Mouse (Mus musculus): ENCODE results near the gene Ppp1r1b.

The Ppp1r1b gene

GRCm38 (mm10) chr11:98328371-98329069 is 19.7 kb upstream of the Ppp1r1b start:
- 1% methylated on average over 56 of the region's 56 CpGs for WGBS

- WGBS, result 1% methylated on average over 38 of the region's 38 CpGs
Measured at GRCm38 (mm10) chr11:98329081-98329959, 18.9 kb upstream of the Ppp1r1b start, which contains the start of gene Neurod2. Neurod2 (minus strand) TSS chr11:98329648.

GRCm38 (mm10) chr11:98329960-98330744 is 18.1 kb upstream of the Ppp1r1b start:
- WGBS, result 34% methylated on average over 9 of the region's 9 CpGs

- 76% methylated on average over 2 of the region's 2 CpGs for whole genome bisulfite sequencing
Measured at GRCm38 (mm10) chr11:98330745-98331204, 17.4 kb upstream of the Ppp1r1b start.

- 86% methylated on average over 1 of the region's 1 CpGs for WGBS
Measured at GRCm38 (mm10) chr11:98331401-98331800, 16.8 kb upstream of the Ppp1r1b start.

- 85% methylated on average over 3 of the region's 3 CpGs for WGBS
Measured at GRCm38 (mm10) chr11:98332186-98332585, 16.0 kb upstream of the Ppp1r1b start.

- WGBS, result 48% methylated on average over 4 of the region's 4 CpGs
Measured at GRCm38 (mm10) chr11:98332841-98333240, 15.4 kb upstream of the Ppp1r1b start.

GRCm38 (mm10) chr11:98333263-98333696 is 14.9 kb upstream of the Ppp1r1b start:
- 65% methylated on average over 10 of the region's 10 CpGs for WGBS

- WGBS, result 5% methylated on average over 40 of the region's 41 CpGs
Measured at GRCm38 (mm10) chr11:98333981-98334741, 14.0 kb upstream of the Ppp1r1b start.

GRCm38 (mm10) chr11:98335250-98335649 is 13.0 kb upstream of the Ppp1r1b start:
- 16% methylated on average over 9 of the region's 9 CpGs for WGBS

- WGBS, result 41% methylated on average over 13 of the region's 13 CpGs
Measured at GRCm38 (mm10) chr11:98336245-98337107, 11.7 kb upstream of the Ppp1r1b start.

- WGBS, result under 1% methylated on average over 48 of the region's 57 CpGs
Measured at GRCm38 (mm10) chr11:98338507-98338961, 9.7 kb upstream of the Ppp1r1b start.

- WGBS, result 2% methylated on average over 19 of the region's 19 CpGs
Measured at GRCm38 (mm10) chr11:98339071-98339501, 9.1 kb upstream of the Ppp1r1b start.

GRCm38 (mm10) chr11:98339679-98340287 is 8.4 kb upstream of the Ppp1r1b start:
- 33% methylated on average over 11 of the region's 11 CpGs for WGBS

GRCm38 (mm10) chr11:98340597-98340996 is 7.6 kb upstream of the Ppp1r1b start:
- WGBS, result 24% methylated on average over 4 of the region's 4 CpGs

GRCm38 (mm10) chr11:98341174-98341573 is 7.0 kb upstream of the Ppp1r1b start:
- 62% methylated on average over 4 of the region's 4 CpGs for WGBS

- WGBS, result 1% methylated on average over 29 of the region's 29 CpGs
Measured at GRCm38 (mm10) chr11:98342000-98342945, 5.9 kb upstream of the Ppp1r1b start.

- WGBS, result 1% methylated on average over 14 of the region's 14 CpGs
Measured at GRCm38 (mm10) chr11:98345253-98345652, 3.0 kb upstream of the Ppp1r1b start.

All from cerebral cortex, adult 2 months (tissue).